Mouse (Mus musculus) embryonic facial prominence, embryonic 15.5 days (tissue): ENCODE data around the gene Chn2. TPM values are rescaled to one million over a fixed set of nuclear protein-coding genes. Genes with fewer than 3 reads are reported as not detected.

ENCODE experiments used
- ATAC-seq: fragments of 200-750 bp; cut with Nextera tagmentation; 2 replicates; pipeline ENCODE4 v1.8.0; 2017; ENCODE audit warnings: low read depth, moderate TSS enrichment; ENCODE audit not compliant: insufficient number of reproducible peaks, low FRiP score, low TSS enrichment
- H3K27ac ChIP-seq: fragments of 300-500 bp; sonication (generic); replicated peaks from 2 replicates; pipeline ENCODE4 v1.5.1; 2015; ENCODE audit warnings: mild to moderate bottlenecking, inconsistent platforms
- H3K27me3 ChIP-seq: fragments of 300-500 bp; sonication (generic); 2 replicates; pipeline ENCODE4 v1.6.1; 2015; ENCODE audit warnings: inconsistent platforms
- H3K36me3 ChIP-seq: fragments of 300-500 bp; sonication (generic); 2 replicates; pipeline ENCODE4 v1.6.1; 2015; ENCODE audit warnings: mild to moderate bottlenecking, inconsistent platforms
- H3K4me1 ChIP-seq: fragments of 300-500 bp; sonication (generic); 2 replicates; pipeline ENCODE4 v1.6.1; 2015; ENCODE audit warnings: inconsistent platforms
- H3K4me2 ChIP-seq: fragments of 300-500 bp; sonication (generic); replicated peaks from 2 replicates; pipeline ENCODE4 v1.6.1; 2015; ENCODE audit warnings: mild to moderate bottlenecking, inconsistent platforms
- H3K4me3 ChIP-seq: fragments of 300-500 bp; sonication (generic); replicated peaks from 2 replicates; pipeline ENCODE4 v1.5.1; 2015; ENCODE audit warnings: mild to moderate bottlenecking, inconsistent platforms
- H3K9ac ChIP-seq: fragments of 300-500 bp; sonication (generic); 2 replicates; pipeline ENCODE4 v1.6.1; 2015; ENCODE audit warnings: inconsistent platforms
- H3K9me3 ChIP-seq: fragments of 300-500 bp; sonication (generic); replicated peaks from 2 replicates; pipeline ENCODE4 v1.6.1; 2016; ENCODE audit warnings: inconsistent platforms
- WGBS: fragments of 180-500 bp; shearing (Covaris S2); methylation state at CpG from one replicate; pipeline ENCODE4 v1.1.7; 2015; 5-methylcytosine and 5-hydroxymethylcytosine counted together
- polyA plus RNA-seq: library from polyadenylated mRNA; unstranded; fragments of >200 nt; fragmentation: Nextera tagmentation; extraction: Ambion mirVana; gene quantifications from 2 replicates; pipeline ENCODE4 v1.2.1, GENCODE M21; 2015

Gene Chn2
- polyA plus RNA-seq, 1 experiment from 2014 or later, result 12.2 TPM

- no peak for ATAC-seq
- peaks cover 3% of the 10 kb centered on the region; the same call in 1 of the 2 replicates for H3K4me1 ChIP-seq
- H3K9me3 ChIP-seq, result no peaks in the 10 kb centered on the region
- H3K27me3 ChIP-seq, result 0 out of 2 replicates have a peak, but pooled peaks cover 4% of the 10 kb centered on the region
- WGBS, result 90% methylated on average over 4 of the region's 4 CpGs
- H3K9ac ChIP-seq, result no peak overlapping the region
- H3K4me3 ChIP-seq, result no peak overlapping the region
- H3K36me3 ChIP-seq, result no peaks in the 10 kb centered on the region
- no peak overlapping the region for H3K4me2 ChIP-seq
- no peak overlapping the region for H3K27ac ChIP-seq
Measured at GRCm38 (mm10) chr6:54223529-54223928, 184.2 kb downstream of the Chn2 start.

- Histone ChIP-seq H3K9me3 (no peaks in the 10 kb centered on the region), H3K27ac (no peak overlapping the region), H3K4me3 (no peak overlapping the region), H3K4me2 (0 out of 2 replicates have a peak overlapping the region, but pooled peaks have one; percentile 1), H3K4me1 (peaks cover 7% of the 10 kb centered on the region; the same call in 1 of the 2 replicates), H3K27me3 (0 out of 2 replicates have a peak, but pooled peaks cover 4% of the 10 kb centered on the region), H3K9ac (no peak overlapping the region), H3K36me3 (no peaks in the 10 kb centered on the region)
- ATAC-seq, result no peak
- WGBS, result 38% methylated on average over 11 of the region's 11 CpGs
Measured at GRCm38 (mm10) chr6:54224325-54224724, 185.0 kb downstream of the Chn2 start.

GRCm38 (mm10) chr6:54225327-54225726 lies 186.0 kb downstream of the Chn2 start:
- Histone ChIP-seq H3K27ac (no peak overlapping the region), H3K9me3 (no peaks in the 10 kb centered on the region), H3K4me2 (no peak overlapping the region), H3K4me1 (peaks cover 7% of the 10 kb centered on the region; the same call in 1 of the 2 replicates), H3K36me3 (no peaks in the 10 kb centered on the region), H3K4me3 (no peak overlapping the region), H3K27me3 (peaks cover 7% of the 10 kb centered on the region; the same call in 1 of the 2 replicates), H3K9ac (no peak overlapping the region)
- WGBS, result 50% methylated on average over 4 of the region's 4 CpGs
- no peak for ATAC-seq

GRCm38 (mm10) chr6:54227061-54227460 lies 187.7 kb downstream of the Chn2 start:
- Histone ChIP-seq H3K4me2 (no peak overlapping the region), H3K27ac (no peak overlapping the region), H3K27me3 (peaks cover 7% of the 10 kb centered on the region; the same call in 1 of the 2 replicates), H3K9ac (no peak overlapping the region), H3K9me3 (no peaks in the 10 kb centered on the region), H3K36me3 (no peaks in the 10 kb centered on the region), H3K4me1 (peaks cover 7% of the 10 kb centered on the region; the same call in 1 of the 2 replicates), H3K4me3 (no peak overlapping the region)
- WGBS, result 82% methylated on average over 3 of the region's 3 CpGs
- no peak for ATAC-seq

- WGBS, result 49% methylated on average over 9 of the region's 9 CpGs
- peaks cover 7% of the 10 kb centered on the region; the same call in 1 of the 2 replicates for H3K4me1 ChIP-seq
- H3K27ac ChIP-seq, result no peak overlapping the region
- no peaks in the 10 kb centered on the region for H3K36me3 ChIP-seq
- H3K4me3 ChIP-seq, result no peak overlapping the region
- H3K4me2 ChIP-seq, result no peak overlapping the region
- H3K9me3 ChIP-seq, result no peaks in the 10 kb centered on the region
- H3K9ac ChIP-seq, result no peak overlapping the region
- peaks cover 7% of the 10 kb centered on the region; the same call in 1 of the 2 replicates for H3K27me3 ChIP-seq
- ATAC-seq, result no peak
Measured at GRCm38 (mm10) chr6:54228421-54228820, 189.1 kb downstream of the Chn2 start.

- Histone ChIP-seq H3K9me3 (no peaks in the 10 kb centered on the region), H3K4me3 (no peak overlapping the region), H3K27me3 (peaks cover 7% of the 10 kb centered on the region; the same call in 1 of the 2 replicates), H3K4me1 (peaks cover 7% of the 10 kb centered on the region; the same call in 1 of the 2 replicates), H3K9ac (no peak overlapping the region), H3K27ac (no peak overlapping the region), H3K36me3 (no peaks in the 10 kb centered on the region), H3K4me2 (no peak overlapping the region)
- 1% methylated on average over 2 of the region's 2 CpGs for WGBS
- no peak for ATAC-seq
Measured at GRCm38 (mm10) chr6:54228874-54229273, 189.5 kb downstream of the Chn2 start.

GRCm38 (mm10) chr6:54231769-54232558 lies 192.6 kb downstream of the Chn2 start:
- WGBS, result 74% methylated on average over 13 of the region's 13 CpGs
- Histone ChIP-seq H3K36me3 (no peaks in the 10 kb centered on the region), H3K4me3 (no peak overlapping the region), H3K27ac (no peak overlapping the region), H3K4me1 (peaks cover 7% of the 10 kb centered on the region; the same call in 1 of the 2 replicates), H3K27me3 (peaks cover 7% of the 10 kb centered on the region; the same call in 1 of the 2 replicates), H3K4me2 (no peak overlapping the region), H3K9ac (no peak overlapping the region), H3K9me3 (no peaks in the 10 kb centered on the region)
- no peak for ATAC-seq

GRCm38 (mm10) chr6:54236441-54236840 lies 197.1 kb downstream of the Chn2 start:
- Histone ChIP-seq H3K4me2 (no peak overlapping the region), H3K9ac (no peak overlapping the region), H3K4me3 (no peak overlapping the region), H3K9me3 (no peaks in the 10 kb centered on the region), H3K27me3 (no peaks in the 10 kb centered on the region), H3K36me3 (no peaks in the 10 kb centered on the region), H3K27ac (no peak overlapping the region), H3K4me1 (no peaks in the 10 kb centered on the region)
- WGBS, result 79% methylated on average over 9 of the region's 9 CpGs
- no peak for ATAC-seq

GRCm38 (mm10) chr6:54241761-54242160 lies 202.4 kb downstream of the Chn2 start:
- no peak for ATAC-seq
- Histone ChIP-seq H3K9me3 (no peaks in the 10 kb centered on the region), H3K4me1 (0 out of 2 replicates have a peak, but pooled peaks cover 6% of the 10 kb centered on the region), H3K36me3 (no peaks in the 10 kb centered on the region), H3K4me2 (no peak overlapping the region), H3K9ac (no peak overlapping the region), H3K27me3 (no peaks in the 10 kb centered on the region), H3K4me3 (no peak overlapping the region), H3K27ac (no peak overlapping the region)
- 56% methylated on average over 5 of the region's 5 CpGs for WGBS

GRCm38 (mm10) chr6:54242286-54242685 lies 202.9 kb downstream of the Chn2 start:
- Histone ChIP-seq H3K4me2 (no peak overlapping the region), H3K4me1 (0 out of 2 replicates have a peak, but pooled peaks cover 6% of the 10 kb centered on the region), H3K4me3 (no peak overlapping the region), H3K9ac (no peak overlapping the region), H3K27ac (no peak overlapping the region), H3K27me3 (no peaks in the 10 kb centered on the region), H3K36me3 (no peaks in the 10 kb centered on the region), H3K9me3 (no peaks in the 10 kb centered on the region)
- ATAC-seq, result no peak
- WGBS, result 40% methylated on average over 9 of the region's 9 CpGs

- Histone ChIP-seq H3K9ac (no peak overlapping the region), H3K27ac (no peak overlapping the region), H3K4me2 (no peak overlapping the region), H3K9me3 (no peaks in the 10 kb centered on the region), H3K4me3 (no peak overlapping the region), H3K4me1 (peaks cover 5% of the 10 kb centered on the region; the same call in 1 of the 2 replicates), H3K27me3 (no peaks in the 10 kb centered on the region), H3K36me3 (no peaks in the 10 kb centered on the region)
- no peak for ATAC-seq
- WGBS, result 44% methylated on average over 8 of the region's 8 CpGs
Measured at GRCm38 (mm10) chr6:54248354-54249252, 209.2 kb downstream of the Chn2 start.
